Mouse (Mus musculus) monocyte, adult 2 months (primary cell): ENCODE measurements around the gene Sv2a.
"Not testable (repeated sequence)": the region's sequence is repeated elsewhere in the genome, so short reads cannot be mapped to it uniquely, and the experiment has no call there.

Source experiments
- DNase-seq, 2 experiments: peaks; one replicate each; pipeline ENCODE4 v3.0.0; 2022; ENCODE audit warnings: low spot score in 2 of 2, low read depth in 1 of 2

Sv2a gene

GRCm38 (mm10) chr3:96220131-96220764, 39.3 kb downstream of the Sv2a start:
- DNase-seq: not testable (repeated sequence)

- DNase-seq: peak; percentile 75 to 78
Observed at GRCm38 (mm10) chr3:96220765-96221639, 40.1 kb downstream of the Sv2a start, which contains the start of the genes Hist2h2ac and Hist2h2be. Hist2h2ac (minus strand) TSS chr3:96220880. Hist2h2be (plus strand) TSS chr3:96221119.

DNA sequence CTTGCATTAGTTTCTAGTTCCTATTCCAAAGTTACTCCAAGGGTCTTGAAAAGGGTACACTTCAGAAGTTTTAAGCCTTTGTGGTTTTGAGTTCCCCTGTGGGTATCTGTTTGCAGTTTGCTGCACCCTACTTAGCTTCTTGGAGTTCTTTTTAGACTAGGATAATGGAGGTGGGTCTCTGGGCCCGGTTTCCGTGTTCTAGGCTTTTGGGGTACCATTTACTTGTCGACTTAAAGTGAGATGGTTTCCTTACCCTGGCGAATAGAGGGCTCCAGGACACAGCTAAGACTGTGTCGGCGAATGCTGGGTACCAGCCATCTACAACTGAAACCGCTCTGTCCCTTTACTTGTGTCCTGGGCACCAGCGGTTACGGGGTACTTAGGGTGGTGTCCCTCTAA, 40.7 kb downstream of the Sv2a start:
- no peak for DNase-seq

GRCm38 (mm10) chr3:96222774-96223173, 41.8 kb downstream of the Sv2a start:
- no peak for DNase-seq

GRCm38 (mm10) chr3:96225421-96225820, 44.5 kb downstream of the Sv2a start:
- no peak for DNase-seq

GRCm38 (mm10) chr3:96226695-96227648, 46.0 kb downstream of the Sv2a start:
- no peak for DNase-seq

DNA sequence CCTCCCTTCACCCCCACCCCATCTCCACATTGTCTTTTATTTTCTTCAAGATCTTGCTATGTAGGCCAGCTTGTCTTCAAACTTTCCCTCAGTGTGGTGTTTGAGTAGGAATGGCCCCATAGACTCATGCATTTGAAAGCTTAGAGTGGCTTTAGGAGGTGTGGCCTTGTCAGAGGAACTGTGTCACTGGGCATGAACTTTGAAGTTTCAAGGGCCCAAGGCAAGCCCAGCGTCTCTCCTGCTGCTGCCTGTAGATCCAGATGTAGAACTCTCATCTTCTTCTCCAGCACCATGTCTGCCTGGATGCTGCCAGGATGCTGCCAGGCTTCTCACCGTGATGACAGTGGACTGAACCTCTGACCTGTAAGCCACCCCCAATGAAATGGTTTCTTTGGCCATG, 47.9 kb downstream of the Sv2a start:
- no peak for DNase-seq

GRCm38 (mm10) chr3:96230404-96230803, 49.5 kb downstream of the Sv2a start:
- DNase-seq: no peak

DNA sequence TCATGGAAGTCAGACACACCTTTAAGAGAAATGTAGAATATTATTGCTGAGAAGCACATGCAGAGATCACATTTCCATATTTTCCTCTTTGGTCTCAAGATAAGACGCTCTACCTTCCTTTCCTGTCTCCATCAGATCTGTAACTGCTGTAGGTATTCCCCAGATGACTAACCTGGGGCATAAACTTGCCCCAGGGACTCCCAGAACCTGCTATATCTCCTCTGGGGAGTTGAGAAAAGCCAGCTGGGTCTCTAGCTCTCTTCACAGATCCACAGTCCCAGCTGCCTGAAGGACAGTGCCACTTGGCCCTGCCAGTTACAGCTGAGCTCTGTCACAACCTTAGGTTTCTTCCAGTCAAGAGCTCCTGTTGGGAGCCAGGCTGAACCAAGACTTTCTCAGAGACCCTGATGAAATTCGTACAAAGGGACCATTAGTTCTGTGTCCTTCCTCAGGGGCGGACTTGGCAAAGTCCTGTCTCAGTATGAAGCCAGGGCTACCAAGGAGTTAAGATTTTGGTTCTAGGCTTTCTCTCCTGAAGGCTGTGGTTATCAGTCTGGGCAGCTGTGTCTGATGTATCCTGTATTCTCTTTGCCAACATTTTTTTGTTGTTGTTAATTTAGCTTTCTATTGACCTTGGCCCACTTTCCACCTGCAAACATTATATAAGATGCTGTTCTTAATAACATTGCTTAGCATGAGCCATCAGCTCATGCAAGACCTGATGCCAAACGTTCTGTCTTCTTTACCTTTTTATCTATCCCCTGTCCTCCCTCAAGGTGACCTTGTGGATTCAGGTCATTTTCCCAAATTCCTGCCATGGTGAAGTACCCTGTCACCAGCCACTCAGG, 50.2 kb downstream of the Sv2a start:
- DNase-seq: no peak

DNA sequence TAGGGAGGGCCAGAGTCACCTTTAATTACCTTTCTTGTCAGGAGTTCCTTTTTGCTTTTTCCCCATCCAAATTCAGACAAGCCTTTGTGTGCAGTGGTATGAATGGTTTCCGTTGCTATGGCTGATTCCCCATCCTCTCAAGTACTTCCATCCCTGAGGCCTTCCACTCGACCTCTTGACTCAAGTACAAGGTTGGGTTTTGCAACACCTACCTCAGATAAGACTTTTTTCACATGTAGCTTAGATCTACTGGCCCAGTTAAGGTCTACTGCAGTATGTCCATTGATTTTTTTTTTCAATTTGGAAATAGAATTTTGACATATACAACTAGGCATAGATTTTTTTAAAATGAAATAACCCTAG, 50.8 kb downstream of the Sv2a start:
- DNase-seq: no peak

DNA sequence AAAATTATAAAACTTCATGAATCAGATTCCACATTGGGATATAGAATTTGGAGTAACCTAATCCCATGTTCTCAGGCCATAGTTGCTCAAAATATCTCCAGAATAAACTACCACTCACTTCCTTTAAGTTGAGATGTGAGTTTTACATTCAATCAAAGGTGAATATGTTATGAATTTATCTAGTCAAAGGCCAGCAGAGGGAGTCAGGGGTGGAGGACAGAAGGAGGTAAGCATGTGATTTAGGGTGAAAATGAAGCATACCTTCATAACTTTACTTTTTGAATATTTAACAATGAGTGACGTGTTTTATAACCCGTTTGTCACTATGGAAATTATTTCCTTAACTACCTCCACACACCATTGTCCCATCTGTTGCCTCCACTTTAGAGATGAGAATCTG, 54.0 kb downstream of the Sv2a start:
- DNase-seq: no peak

DNA sequence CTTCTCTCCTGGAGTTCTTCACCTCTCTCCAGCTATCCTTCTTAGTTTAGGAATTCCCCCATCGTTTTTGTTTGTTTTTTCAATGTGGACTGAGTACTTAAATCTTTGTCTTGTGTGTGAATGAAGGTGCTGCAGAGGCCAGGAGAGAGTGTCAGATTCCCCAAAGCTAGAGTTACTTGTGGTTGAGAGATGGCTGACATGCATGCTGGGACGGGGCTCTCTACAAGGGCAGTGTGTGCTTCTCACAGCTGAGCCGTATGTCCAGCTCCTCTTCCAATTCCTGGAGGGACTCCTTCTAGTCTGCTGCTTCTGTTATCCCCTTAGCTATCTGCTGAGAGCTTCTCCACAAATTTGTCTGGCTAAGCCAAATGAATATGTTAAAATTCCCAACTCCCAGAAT, 54.9 kb downstream of the Sv2a start:
- no peak for DNase-seq

DNA sequence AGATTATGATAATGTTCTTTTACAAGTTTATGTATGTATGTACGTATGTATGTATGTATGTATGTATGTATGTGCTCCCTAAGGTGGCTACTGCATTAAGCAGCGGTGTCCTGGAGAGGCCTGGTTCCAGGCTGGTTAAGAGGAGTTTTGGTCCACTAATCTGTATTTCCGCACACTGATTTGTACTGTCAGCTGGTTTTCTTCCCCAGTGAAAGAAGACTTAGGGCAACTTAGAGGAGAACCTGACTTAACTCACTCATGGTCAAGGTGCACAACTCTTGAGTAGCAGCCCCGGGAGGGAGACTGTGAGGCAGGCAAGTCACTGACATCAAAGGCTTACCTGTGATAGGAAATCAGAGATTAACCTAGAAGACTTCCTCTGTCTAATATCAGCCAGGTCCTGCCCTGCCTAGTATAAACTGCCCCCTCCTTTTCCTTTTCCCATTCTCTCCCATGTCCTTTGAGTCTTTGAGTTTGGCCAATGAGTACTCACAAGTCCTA, 55.9 kb downstream of the Sv2a start:
- DNase-seq: no peak

DNA sequence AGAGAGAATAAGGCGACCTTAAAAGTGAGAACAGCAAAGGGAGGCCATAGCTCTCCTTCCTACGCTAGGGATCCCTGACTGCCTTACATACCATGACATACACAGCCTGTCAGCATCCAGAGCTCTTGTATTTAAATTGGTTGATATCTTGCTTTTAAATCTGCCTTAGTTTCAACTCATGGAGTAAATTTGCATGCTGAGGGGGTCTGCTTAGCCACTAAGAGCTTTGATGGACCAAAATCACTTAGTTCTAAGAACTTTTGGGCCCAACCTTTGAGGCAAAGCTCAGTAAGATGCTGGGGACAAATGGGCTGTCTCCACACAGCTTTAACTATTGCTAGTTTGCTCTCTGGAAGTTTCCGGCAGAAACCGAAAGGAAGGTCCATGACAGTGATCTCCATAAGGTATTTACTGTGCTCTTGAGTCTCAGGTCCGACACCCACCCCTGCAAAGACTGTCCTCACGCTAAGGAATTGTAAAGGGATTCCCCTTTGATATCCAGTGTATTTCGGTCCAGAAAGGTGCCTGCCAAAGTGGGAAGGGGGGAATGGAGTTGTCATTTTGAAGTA, 56.5 kb downstream of the Sv2a start:
- no peak for DNase-seq

DNA sequence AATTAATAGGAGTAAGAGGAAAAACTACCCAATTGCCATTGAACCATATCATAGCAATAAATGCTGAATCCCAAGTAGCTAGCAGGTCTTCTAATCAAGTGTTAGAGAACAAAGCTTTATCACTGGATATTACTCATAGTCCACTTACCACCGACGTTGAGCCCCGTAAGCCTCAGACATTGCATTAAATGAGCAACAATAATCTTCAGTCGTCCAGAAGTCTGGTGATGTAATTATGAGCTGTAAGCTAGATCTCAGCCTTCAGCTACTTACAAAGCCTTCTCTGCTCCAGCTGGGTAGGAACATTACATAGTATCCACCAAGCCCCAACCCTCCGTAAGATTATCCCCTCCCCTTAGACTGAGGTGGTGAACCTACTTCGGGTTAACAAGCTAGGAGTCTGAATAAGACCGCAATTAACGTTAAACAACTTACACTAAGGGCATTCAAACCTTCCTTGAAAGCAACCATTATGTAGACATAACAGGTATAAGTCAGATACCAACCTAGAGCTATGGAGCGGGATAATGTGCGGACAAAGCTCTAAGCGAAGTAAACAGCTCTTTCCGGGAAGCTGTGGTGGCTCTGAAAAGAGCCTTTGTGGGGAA, 57.1 kb downstream of the Sv2a start:
- no peak for DNase-seq

DNA sequence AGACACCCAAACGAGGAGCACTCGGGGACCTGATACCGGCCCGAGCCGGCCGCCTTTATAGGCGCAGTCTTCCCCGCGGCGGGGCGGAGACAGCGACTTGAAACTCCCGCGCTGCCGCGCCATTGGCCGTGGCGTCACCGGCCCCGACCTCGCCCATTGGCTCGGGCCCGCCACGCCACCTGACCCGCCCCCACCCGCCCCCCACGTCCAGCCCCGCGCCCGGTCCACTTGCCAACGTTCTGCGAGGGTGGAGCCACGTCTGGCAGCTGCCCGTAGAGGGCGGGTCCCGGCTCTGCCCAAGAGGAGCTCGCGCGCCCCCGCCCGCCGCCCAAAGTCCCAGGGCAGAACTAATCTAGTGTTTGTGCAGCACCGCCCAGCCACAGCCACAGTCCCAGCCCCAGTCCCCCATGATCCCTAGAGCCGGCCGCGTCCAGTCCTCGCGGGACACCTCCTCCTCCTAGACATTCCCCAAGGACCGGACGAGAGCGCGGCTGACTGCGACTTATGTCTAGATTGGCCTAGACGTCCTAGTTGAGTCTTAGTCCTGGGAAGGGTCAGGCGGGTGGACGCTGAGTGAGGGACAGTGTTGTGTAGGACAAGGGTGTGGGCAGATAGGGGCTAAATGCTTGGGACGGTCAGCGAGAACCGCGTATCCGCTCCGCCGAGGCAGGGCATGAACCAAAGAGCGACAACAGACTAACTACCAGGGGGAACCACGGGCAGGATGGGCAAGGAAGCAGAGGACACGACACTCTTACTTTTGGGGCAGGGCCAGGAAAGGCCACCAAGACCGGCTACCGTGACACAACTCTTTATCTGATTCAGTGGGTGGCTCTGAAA, 58.2 kb downstream of the Sv2a start, which contains the start of gene Hist2h3c2:
Gene Hist2h3c2, minus strand, starts transcription at position 174 of the 840 bp plus-strand sequence.
- not testable (repeated sequence) for DNase-seq

DNA sequence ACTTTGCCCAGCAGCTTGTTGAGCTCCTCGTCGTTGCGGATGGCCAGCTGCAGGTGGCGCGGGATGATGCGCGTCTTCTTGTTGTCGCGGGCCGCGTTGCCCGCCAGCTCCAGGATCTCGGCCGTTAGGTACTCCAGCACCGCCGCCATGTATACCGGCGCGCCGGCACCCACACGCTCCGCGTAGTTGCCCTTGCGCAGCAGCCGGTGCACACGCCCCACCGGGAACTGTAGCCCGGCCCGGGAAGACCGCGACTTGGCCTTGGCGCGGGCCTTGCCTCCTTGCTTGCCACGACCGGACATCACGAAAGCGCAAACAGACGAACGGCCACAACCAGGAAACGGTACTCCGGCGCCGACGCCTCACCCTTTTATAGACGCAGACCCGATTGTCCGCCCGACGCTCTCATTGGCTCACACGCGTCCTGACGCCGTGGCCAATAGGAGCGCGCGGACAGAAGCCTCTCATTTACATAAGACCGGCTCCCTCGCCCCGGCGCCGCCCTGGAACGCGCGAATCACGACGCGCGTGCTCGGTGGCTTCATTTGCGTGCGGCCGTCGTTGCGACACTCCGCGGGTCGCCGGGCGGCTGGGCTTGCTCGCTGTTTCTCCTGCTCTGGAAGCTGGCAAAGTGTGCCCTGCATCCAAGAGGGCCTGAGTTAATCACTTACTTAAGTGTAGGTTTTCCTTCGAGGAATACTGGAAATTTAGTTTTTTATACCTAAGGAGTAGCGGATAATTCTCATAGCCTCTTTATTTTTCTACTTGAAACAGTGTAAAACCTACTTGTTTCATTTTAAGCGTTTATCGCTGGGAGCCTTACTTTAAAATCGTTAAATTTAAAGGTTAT, 59.2 kb downstream of the Sv2a start, which contains the start of gene Hist2h2aa2:
Gene Hist2h2aa2, minus strand, starts transcription at position 328 of the 850 bp plus-strand sequence.
- DNase-seq: peak; percentile 94 to 96
